Mouse (Mus musculus) kidney, postnatal 0 days (tissue): ENCODE measurements at regions not wholly inside any gene's neighbourhood (a gene's known extent, or its start where the extent isn't known, plus 50 kb on each side); places are given as distances from the start of the nearest gene placed in this dataset.

ENCODE experiments used
- ATAC-seq: fragments of 200-750 bp; cut with Nextera tagmentation; replicated peaks from 2 replicates; pipeline ENCODE4 v1.8.0; 2017; ENCODE audit warnings: low read depth, moderate number of reproducible peaks, moderate TSS enrichment, moderate library complexity; ENCODE audit not compliant: low FRiP score
- DNase-seq: peaks from one replicate; pipeline ENCODE4 v3.0.0-alpha.2; 2016; ENCODE audit warnings: low spot score
- H3K27ac ChIP-seq: fragments of 300-500 bp; sonication (generic); 2 replicates; pipeline ENCODE4 v1.5.1; 2014; ENCODE audit warnings: mild to moderate bottlenecking
- H3K27me3 ChIP-seq: fragments of 300-500 bp; sonication (generic); 2 replicates; pipeline ENCODE4 v1.6.1; 2014; ENCODE audit warnings: low read length, mixed read lengths; ENCODE audit not compliant: insufficient read depth
- H3K36me3 ChIP-seq: fragments of 300-500 bp; sonication (generic); 2 replicates; pipeline ENCODE4 v1.6.1; 2014; ENCODE audit warnings: low read length, mixed read lengths; ENCODE audit not compliant: insufficient read depth
- H3K4me1 ChIP-seq: fragments of 300-500 bp; sonication (generic); replicated peaks from 2 replicates; pipeline ENCODE4 v1.6.1; 2014; ENCODE audit warnings: antibody characterized with exemption, low read length, mixed read lengths; ENCODE audit not compliant: insufficient read depth
- H3K4me2 ChIP-seq: fragments of 300-500 bp; sonication (generic); 2 replicates; pipeline ENCODE4 v1.6.1; 2014; ENCODE audit warnings: mild to moderate bottlenecking, low read length, moderate library complexity, mixed read lengths
- H3K4me3 ChIP-seq: fragments of 300-500 bp; sonication (generic); replicated peaks from 2 replicates; pipeline ENCODE4 v1.5.1; 2014; ENCODE audit warnings: low read depth, low read length
- H3K9ac ChIP-seq: fragments of 300-500 bp; sonication (generic); 2 replicates; pipeline ENCODE4 v1.6.1; 2014; ENCODE audit warnings: low read depth, low read length
- H3K9me3 ChIP-seq: fragments of 300-500 bp; sonication (generic); replicated peaks from 2 replicates; pipeline ENCODE4 v1.6.1; 2016; ENCODE audit warnings: low read length, inconsistent platforms, mixed read lengths
- CTCF ChIP-seq: IDR thresholded peaks from 2 replicates; pipeline ENCODE4 v1.5.1; 2016; ENCODE audit warnings: antibody characterized with exemption, low read depth, mild to moderate bottlenecking, moderate library complexity
- WGBS: fragments of 180-500 bp; shearing (Covaris S2); extraction: QIAGEN DNeasy Blood & Tissue Kit; methylation state at CpG from one replicate; pipeline ENCODE4 v1.1.7; 2014; 5-methylcytosine and 5-hydroxymethylcytosine counted together

GRCm38 (mm10) chr10:43743188-43744120 is 158.1 kb downstream of the Qrsl1 start:
- DNase-seq (no peak), ATAC-seq (no peak)
- Histone ChIP-seq H3K4me1 (no peaks in the 10 kb centered on the region), H3K27me3 (no peaks in the 10 kb centered on the region), H3K27ac (no peak overlapping the region), H3K9ac (no peak overlapping the region), H3K36me3 (no peaks in the 10 kb centered on the region), H3K9me3 (no peaks in the 10 kb centered on the region), H3K4me2 (no peak overlapping the region), H3K4me3 (no peak overlapping the region)
- no peak for TF ChIP-seq CTCF
- 95% methylated on average over 7 of the region's 7 CpGs for WGBS

- Histone ChIP-seq H3K4me2 (no peak overlapping the region), H3K9me3 (no peaks in the 10 kb centered on the region), H3K27me3 (no peaks in the 10 kb centered on the region), H3K4me3 (no peak overlapping the region), H3K27ac (no peak overlapping the region), H3K9ac (no peak overlapping the region), H3K4me1 (0 out of 2 replicates have a peak, but pooled peaks cover 8% of the 10 kb centered on the region), H3K36me3 (no peaks in the 10 kb centered on the region)
- no peak for TF ChIP-seq CTCF
- 57% methylated on average over 8 of the region's 8 CpGs for WGBS
- DNase-seq (no peak), ATAC-seq (no peak)
Measured at GRCm38 (mm10) chr10:43745931-43746630, 155.5 kb downstream of the Qrsl1 start.

- H3K9me3 ChIP-seq, result no peaks in the 10 kb centered on the region
- H3K36me3 ChIP-seq, result no peaks in the 10 kb centered on the region
- ATAC-seq, result no peak
- no peak for DNase-seq
- H3K27me3 ChIP-seq, result no peaks in the 10 kb centered on the region
- no peak overlapping the region for H3K4me3 ChIP-seq
- no peak overlapping the region for H3K27ac ChIP-seq
- WGBS, result 100% methylated on average over 1 of the region's 1 CpGs
- TF ChIP-seq CTCF, result no peak
- H3K4me2 ChIP-seq, result no peak overlapping the region
- no peak overlapping the region for H3K9ac ChIP-seq
- H3K4me1 ChIP-seq, result peaks cover 12% of the 10 kb centered on the region; the same call in 1 of the 2 replicates
Measured at GRCm38 (mm10) chr10:43746631-43747001, 154.9 kb downstream of the Qrsl1 start.

GRCm38 (mm10) chr10:43747541-43747940 is 154.0 kb downstream of the Qrsl1 start:
- H3K27me3 ChIP-seq, result no peaks in the 10 kb centered on the region
- no peak overlapping the region for H3K9ac ChIP-seq
- ATAC-seq (no peak), DNase-seq (no peak)
- 92% methylated on average over 4 of the region's 4 CpGs for WGBS
- H3K4me2 ChIP-seq, result no peak overlapping the region
- no peak overlapping the region for H3K4me3 ChIP-seq
- H3K36me3 ChIP-seq, result no peaks in the 10 kb centered on the region
- H3K27ac ChIP-seq, result no peak overlapping the region
- H3K4me1 ChIP-seq, result peaks cover 14% of the 10 kb centered on the region; the same call in 1 of the 2 replicates
- TF ChIP-seq CTCF, result no peak
- no peaks in the 10 kb centered on the region for H3K9me3 ChIP-seq

GRCm38 (mm10) chr10:43748300-43748699 is 153.2 kb downstream of the Qrsl1 start:
- TF ChIP-seq CTCF, result no peak
- H3K4me2 ChIP-seq, result no peak overlapping the region
- no peaks in the 10 kb centered on the region for H3K36me3 ChIP-seq
- H3K4me1 ChIP-seq, result peaks cover 14% of the 10 kb centered on the region; the same call in 1 of the 2 replicates
- WGBS, result 66% methylated on average over 3 of the region's 3 CpGs
- no peak overlapping the region for H3K9ac ChIP-seq
- no peaks in the 10 kb centered on the region for H3K9me3 ChIP-seq
- H3K4me3 ChIP-seq, result no peak overlapping the region
- no peaks in the 10 kb centered on the region for H3K27me3 ChIP-seq
- ATAC-seq (no peak), DNase-seq (no peak)
- H3K27ac ChIP-seq, result no peak overlapping the region

GRCm38 (mm10) chr10:43749496-43750110 is 151.9 kb downstream of the Qrsl1 start:
- no peak overlapping the region for H3K9ac ChIP-seq
- WGBS, result 92% methylated on average over 4 of the region's 4 CpGs
- no peaks in the 10 kb centered on the region for H3K9me3 ChIP-seq
- no peak overlapping the region for H3K4me3 ChIP-seq
- DNase-seq (no peak), ATAC-seq (no peak)
- H3K4me1 ChIP-seq, result peaks cover 14% of the 10 kb centered on the region; the same call in 1 of the 2 replicates
- H3K27ac ChIP-seq, result no peak overlapping the region
- no peak for TF ChIP-seq CTCF
- no peaks in the 10 kb centered on the region for H3K36me3 ChIP-seq
- no peaks in the 10 kb centered on the region for H3K27me3 ChIP-seq
- no peak overlapping the region for H3K4me2 ChIP-seq
